Mouse (Mus musculus) bone marrow, adult 2 months (tissue): ENCODE results near the gene Klk4. TPM values are rescaled to one million over a fixed set of nuclear protein-coding genes. Genes with fewer than 3 reads are reported as not detected.

Experiments
- H3K27ac ChIP-seq: fragments of 200-500 bp; 2 replicates; pipeline ENCODE4 v1.5.1; 2012; ENCODE audit warnings: low read depth, mild to moderate bottlenecking, control low read depth, inconsistent platforms, low read length; ENCODE audit not compliant: control insufficient read depth, poor library complexity, insufficient read depth
- H3K4me1 ChIP-seq: fragments of 200-500 bp; 2 replicates; pipeline ENCODE4 v1.6.1; 2011; ENCODE audit warnings: low read length; ENCODE audit not compliant: control insufficient read depth, insufficient read depth
- H3K4me3 ChIP-seq: fragments of 200-500 bp; replicated peaks from 2 replicates; pipeline ENCODE3; 2011; ENCODE audit warnings: mild to moderate bottlenecking, low read depth, low read length, control low read depth; ENCODE audit not compliant: control insufficient read depth
- CTCF ChIP-seq: fragments of 200-500 bp; IDR thresholded peaks from 2 replicates; pipeline ENCODE4 v1.5.1; 2011; ENCODE audit warnings: low read length, control low read depth; ENCODE audit not compliant: control insufficient read depth, insufficient read depth
- POLR2A ChIP-seq: fragments of 200-500 bp; IDR thresholded peaks from 2 replicates; pipeline ENCODE4 v1.6.1; 2011; ENCODE audit warnings: low read depth, mild to moderate bottlenecking, control low read depth, low read length, borderline replicate concordance; ENCODE audit not compliant: control insufficient read depth
- WGBS: fragments of 180-500 bp; shearing (Covaris S2); methylation state at CpG from one replicate; pipeline ENCODE4 v1.1.7; 2018; 5-methylcytosine and 5-hydroxymethylcytosine counted together
- polyA plus RNA-seq: library from polyadenylated mRNA; stranded (reverse); fragments of >200 nt; gene quantifications from 2 replicates; pipeline ENCODE4 v1.2.4, GENCODE M21; 2011; ENCODE audit warnings: low replicate concordance; ENCODE audit not compliant: missing spikeins, insufficient read depth, insufficient read length

Gene Klk4
- polyA plus RNA-seq, 1 experiment = not detected

DNA sequence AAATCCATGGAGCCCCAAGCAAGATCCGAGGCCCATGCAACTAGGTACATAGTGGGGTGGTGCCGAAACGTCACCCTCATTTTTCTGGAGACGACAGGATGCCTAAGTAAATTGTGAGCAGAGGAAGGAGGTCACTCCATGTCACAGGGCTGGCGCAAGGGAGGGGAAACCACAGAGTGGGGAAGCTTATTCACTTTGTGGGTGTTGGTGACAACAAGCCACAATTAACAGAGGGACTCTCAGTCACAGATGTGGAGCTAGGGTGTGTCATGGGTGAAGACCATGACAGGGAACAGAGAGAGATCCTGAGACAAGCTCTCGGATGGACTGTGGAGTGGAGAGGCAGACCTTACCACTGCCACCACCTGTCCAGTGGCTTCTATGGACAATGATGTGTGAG lies 40.1 kb downstream of the Klk4 start:
- TF ChIP-seq CTCF (no peak), POLR2A (no peak)
- Histone ChIP-seq H3K4me1 (no peaks in the 10 kb centered on the region; the same call in 1 of the 2 replicates), H3K27ac (peak overlapping the region; percentile 3; the same call in 1 of the 2 replicates), H3K4me3 (no peak overlapping the region)
- 34% methylated on average over 6 of the region's 6 CpGs for WGBS

DNA sequence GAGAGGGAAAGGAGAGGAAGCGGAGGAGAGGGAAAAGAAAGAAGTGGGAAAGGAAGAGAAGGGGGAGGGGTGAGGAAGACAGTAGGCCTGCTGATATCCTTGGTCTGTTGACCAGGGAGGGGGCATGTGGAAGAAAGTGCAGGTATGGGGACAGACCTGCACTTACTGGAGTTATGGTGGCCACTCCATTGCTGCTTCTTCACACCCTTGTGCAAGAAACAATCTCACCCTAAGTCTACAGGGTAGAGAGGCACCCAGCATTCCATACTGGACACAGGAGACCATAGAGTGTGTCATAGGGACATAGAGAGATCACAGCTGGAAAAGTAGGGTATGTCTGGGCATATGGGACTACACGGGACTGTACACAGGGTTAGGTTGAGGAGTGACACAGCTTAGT lies 41.0 kb downstream of the Klk4 start:
- Histone ChIP-seq H3K27ac (no peak overlapping the region), H3K4me1 (no peaks in the 10 kb centered on the region; the same call in 1 of the 2 replicates), H3K4me3 (no peak overlapping the region)
- TF ChIP-seq CTCF = no peak
- no peak for TF ChIP-seq POLR2A
- 78% methylated on average over 2 of the region's 2 CpGs for WGBS

DNA sequence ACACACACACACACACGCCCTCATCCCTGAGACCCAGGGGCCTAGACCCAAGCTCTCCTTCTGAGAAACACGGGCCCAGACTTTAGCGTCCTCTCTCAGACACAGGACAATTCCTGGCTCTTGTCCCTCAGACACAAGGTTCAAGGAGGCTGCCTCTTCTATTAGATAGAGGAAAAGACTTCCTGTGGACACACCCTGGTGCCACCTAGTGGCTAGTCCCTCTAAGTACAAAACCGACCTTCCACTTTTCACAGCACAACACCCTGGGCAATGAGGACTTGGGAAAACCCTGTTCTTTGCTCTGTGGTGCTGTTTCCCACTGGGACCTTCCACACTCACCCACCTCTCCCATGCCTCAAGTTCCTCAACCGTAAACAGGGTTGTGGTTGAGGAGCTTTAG lies 45.0 kb downstream of the Klk4 start:
- no peaks in the 10 kb centered on the region; the same call in 1 of the 2 replicates for H3K4me1 ChIP-seq
- TF ChIP-seq POLR2A (no peak), CTCF (no peak)
- WGBS = 61% methylated on average over 5 of the region's 5 CpGs
- H3K4me3 ChIP-seq = no peak overlapping the region
- H3K27ac ChIP-seq = no peak overlapping the region

DNA sequence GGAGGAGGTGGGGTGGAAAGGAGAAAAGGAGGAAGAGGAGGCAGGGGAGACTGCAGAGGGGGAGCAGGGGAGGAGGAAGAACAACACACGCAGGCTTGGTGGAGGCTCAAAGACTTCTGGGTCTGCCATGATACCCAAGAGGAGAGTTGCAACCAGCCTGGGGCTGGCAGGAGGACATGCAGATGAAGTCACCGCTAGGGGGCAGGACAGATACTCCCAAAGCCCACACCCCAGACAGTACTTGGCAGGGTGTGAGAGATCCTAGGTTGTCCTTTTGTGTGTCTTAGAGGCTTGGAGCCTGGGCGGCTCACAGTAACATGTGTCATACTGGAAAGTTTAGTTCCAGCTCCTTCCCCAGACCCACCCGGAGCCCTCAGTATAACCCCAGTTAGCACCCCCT lies 47.6 kb downstream of the Klk4 start:
- Histone ChIP-seq H3K4me3 (no peak overlapping the region), H3K4me1 (no peaks in the 10 kb centered on the region; the same call in 1 of the 2 replicates), H3K27ac (no peak overlapping the region)
- TF ChIP-seq POLR2A (no peak), CTCF (peak; percentile 52)
- WGBS = 44% methylated on average over 4 of the region's 4 CpGs

DNA sequence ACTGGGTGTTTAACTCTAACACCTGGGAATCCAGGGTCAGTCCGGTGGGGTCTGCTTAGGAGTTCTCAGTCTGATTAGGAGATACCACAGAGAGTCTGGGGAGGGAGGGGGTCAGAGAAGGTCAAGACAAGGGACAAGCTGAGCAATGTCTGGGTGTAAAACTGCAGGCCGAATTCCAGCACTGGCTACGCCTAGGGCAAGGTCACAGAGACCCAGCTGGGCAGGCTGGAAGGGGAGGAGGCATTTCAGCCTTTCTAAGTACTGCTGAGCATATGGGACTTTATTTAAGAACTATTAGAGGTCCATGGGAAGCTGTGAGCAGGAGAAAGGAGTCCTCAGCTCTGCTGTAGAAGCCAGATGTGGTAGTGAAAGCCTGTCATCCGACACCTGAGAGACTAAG lies 51.4 kb downstream of the Klk4 start:
- H3K4me1 ChIP-seq = no peaks in the 10 kb centered on the region
- WGBS = 61% methylated on average over 4 of the region's 4 CpGs
- H3K4me3 ChIP-seq = no peak overlapping the region
- TF ChIP-seq POLR2A (no peak), CTCF (no peak)
- H3K27ac ChIP-seq = no peak overlapping the region

DNA sequence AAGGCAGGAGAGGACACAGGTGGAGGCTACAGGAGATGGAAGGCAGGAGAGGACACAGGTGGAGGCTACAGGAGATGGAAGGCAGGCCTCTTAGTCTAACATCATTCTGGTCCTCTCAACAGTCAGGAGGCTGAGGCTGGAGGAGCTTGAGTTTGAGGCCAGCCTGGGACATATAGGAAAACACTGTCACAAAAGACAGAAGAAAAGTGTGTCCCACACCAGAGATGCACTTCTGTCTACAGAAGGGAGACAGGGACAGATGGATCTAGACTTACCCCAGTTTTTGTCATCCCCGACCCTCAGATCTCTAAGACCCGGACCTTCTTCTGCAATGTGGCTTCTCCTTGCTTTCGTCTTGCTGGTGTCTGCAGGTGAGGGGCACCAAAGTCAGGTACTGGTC lies 52.5 kb downstream of the Klk4 start, which contains the start of gene Klk15:
Klk15 (plus strand) TSS at position 301 of the 400 bp plus-strand sequence.
- Histone ChIP-seq H3K4me1 (no peaks in the 10 kb centered on the region), H3K4me3 (no peak within 1 kb of the TSS), H3K27ac (no peak within 1 kb of the TSS)
- WGBS = 86% methylated on average over 3 of the region's 3 CpGs
- TF ChIP-seq CTCF (no peak), POLR2A (no peak)

DNA sequence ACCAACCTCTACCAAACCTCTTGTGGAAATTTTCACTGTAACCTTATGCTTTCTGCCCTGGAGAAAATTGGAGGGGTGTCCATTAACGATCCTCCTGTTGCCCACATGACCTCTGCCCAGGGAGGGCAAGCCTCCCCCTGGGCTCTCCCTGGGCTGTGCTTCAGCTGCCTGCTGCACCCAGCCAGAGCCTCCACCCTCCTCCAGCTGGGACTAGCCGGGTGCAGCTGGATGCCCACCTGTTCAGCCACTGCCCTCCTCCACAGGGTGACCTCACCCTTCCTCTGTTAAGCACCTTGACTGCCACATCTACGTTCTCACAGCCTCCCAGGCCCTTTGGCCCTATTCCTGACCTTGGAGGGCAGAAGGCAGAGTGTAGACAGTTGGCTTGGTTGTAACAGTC lies 53.8 kb downstream of the Klk4 start:
- no peak overlapping the region for H3K27ac ChIP-seq
- 63% methylated on average over 3 of the region's 3 CpGs for WGBS
- TF ChIP-seq POLR2A = no peak
- TF ChIP-seq CTCF = no peak
- H3K4me3 ChIP-seq = no peak overlapping the region
- H3K4me1 ChIP-seq = no peaks in the 10 kb centered on the region

Other genes starting within 250 kb of the Klk4 start
- not detected in 2 replicates for gene Ceacam18, start 246.5 kb upstream of the Klk4 start, polyA plus RNA-seq
- 14.5 and 24.2 TPM in 2 replicates for gene Siglece, start 221.0 kb upstream of the Klk4 start, polyA plus RNA-seq
- gene Ctu1, start 209.1 kb upstream of the Klk4 start, polyA plus RNA-seq = 2.4 and 3.6 TPM in 2 replicates
- gene Klk14, start 190.7 kb upstream of the Klk4 start, polyA plus RNA-seq = not detected in 2 replicates
- gene Klk13, start 168.6 kb upstream of the Klk4 start, polyA plus RNA-seq = not detected in 2 replicates
- gene Klk12, start 112.3 kb upstream of the Klk4 start, polyA plus RNA-seq = not detected in 2 replicates
- not detected in 2 replicates for gene Klk11, start 106.6 kb upstream of the Klk4 start, polyA plus RNA-seq
- not detected in 2 replicates for gene Klk10, start 100.1 kb upstream of the Klk4 start, polyA plus RNA-seq
- not detected in 2 replicates for gene Klk9, start 89.3 kb upstream of the Klk4 start, polyA plus RNA-seq
- gene Klk8, start 83.6 kb upstream of the Klk4 start, polyA plus RNA-seq = 0.92 and 2.3 TPM in 2 replicates
- not detected in 2 replicates for gene Klk7, start 69.9 kb upstream of the Klk4 start, polyA plus RNA-seq
- not detected in 2 replicates for gene Klk6, start 56.7 kb upstream of the Klk4 start, polyA plus RNA-seq
- gene Klk5, start 39.2 kb upstream of the Klk4 start, polyA plus RNA-seq = not detected in 2 replicates
- gene Klk15, start 52.6 kb downstream of the Klk4 start, polyA plus RNA-seq = not detected in 2 replicates
- gene Klk1b8, start 69.5 kb downstream of the Klk4 start, polyA plus RNA-seq = not detected in 2 replicates
- not detected in 2 replicates for gene Klk1b1, start 85.6 kb downstream of the Klk4 start, polyA plus RNA-seq
- not detected in 2 replicates for gene Klk1b9, start 94.9 kb downstream of the Klk4 start, polyA plus RNA-seq
- gene Klk1b11, start 114.7 kb downstream of the Klk4 start, polyA plus RNA-seq = not detected in 2 replicates
- gene Klk1b26, start 131.0 kb downstream of the Klk4 start, polyA plus RNA-seq = not detected in 2 replicates
- not detected in 2 replicates for gene Klk1b27, start 171.1 kb downstream of the Klk4 start, polyA plus RNA-seq
- not detected in 2 replicates for gene Klk1b21, start 221.2 kb downstream of the Klk4 start, polyA plus RNA-seq
- gene Klk1b22, start 231.5 kb downstream of the Klk4 start, polyA plus RNA-seq = not detected in 2 replicates